21 mouse cellular contexts compared by ENCODE assay signal in the genomic region with DNA sequence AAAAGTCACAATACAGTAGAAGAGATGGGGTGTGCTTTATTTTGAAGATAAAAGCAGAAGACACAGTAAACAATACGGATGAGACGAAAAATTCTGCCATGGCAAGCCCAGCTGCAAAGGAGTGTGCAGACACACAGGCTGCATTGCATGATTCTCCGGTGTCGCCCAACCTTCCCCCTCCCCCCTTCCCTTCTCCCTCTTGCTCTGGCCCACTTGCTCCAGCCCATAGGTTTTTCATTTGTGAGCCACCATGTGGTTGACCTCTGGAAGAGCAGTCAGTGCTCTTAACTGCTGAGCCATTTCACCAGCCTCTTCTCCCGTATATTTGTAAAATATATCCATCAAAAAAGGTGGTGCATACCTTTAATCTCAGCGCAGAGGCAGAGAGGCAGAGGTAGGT. TPM values are rescaled to one million over a fixed set of nuclear protein-coding genes. Genes with fewer than 3 reads are reported as not detected.
A peak's percentile ranks its signal among the peaks of the same experiment; 100 is the strongest.
DNase-seq lines count a peak whose midpoint lies in the region; ATAC-seq and TF ChIP-seq lines count a peak whose summit lies in the region.
"Had no signal": no experiment of that assay in that cellular context is flagged by ENCODE, and none has a peak within 500 bp of the region (broad histone marks: within the 10 kb centered on the region; RNA-seq: fewer than 3 reads in every experiment).

No protein-coding gene starts in this region.

- WGBS in kidney, postnatal 0 days, result 42% methylated on average over 6 of the region's 6 CpGs
- 46% methylated on average over 6 of the region's 6 CpGs for WGBS in kidney, embryonic 16.5 days
- 49% methylated on average over 6 of the region's 6 CpGs for WGBS in liver, embryonic 12.5 days (ENCODE audit: insufficient replicate concordance)
- 68% methylated on average over 6 of the region's 6 CpGs for WGBS in limb, embryonic 10.5 days

- peak; percentile 58 for DNase-seq in kidney, postnatal 0 days (ENCODE audit: low spot score)
- DNase-seq in MN1 (ENCODE audit: low spot score), result peak; percentile 50
- no peak for DNase-seq in gastrocnemius, postnatal 10 days
- DNase-seq in cerebellum, adult 8-10 months, result no peak
- DNase-seq in limb, embryonic 10.5 days (ENCODE audit: low spot score), result no peak
- DNase-seq: adrenal gland, postnatal 25 days; cerebellum, adult 9-10 months; gastrocnemius, postnatal 36 days; kidney, adult 11 months; lung, adult 2 months; spleen, adult 18-20 months; thymus, postnatal 36 days had no signal

- no peak overlapping the region for H3K9ac ChIP-seq in kidney, postnatal 0 days (ENCODE audit: low read depth, low read length)
- no peak overlapping the region for H3K9ac ChIP-seq in kidney, embryonic 16.5 days (replicated peaks; ENCODE audit: low read length)
- no peak overlapping the region for H3K9ac ChIP-seq in liver, embryonic 12.5 days
- H3K9ac ChIP-seq: embryonic facial prominence, embryonic 12.5 days; heart, embryonic 13.5 days; stomach, embryonic 15.5 days had no signal

- peaks cover 8% of the 10 kb centered on the region for H3K4me1 ChIP-seq in kidney, postnatal 0 days (replicated peaks; ENCODE audit: insufficient read depth, low read length)
- H3K4me1 ChIP-seq in kidney, embryonic 16.5 days (ENCODE audit: insufficient read depth, low read length), result peaks cover 26% of the 10 kb centered on the region
- peaks cover 53% of the 10 kb centered on the region for H3K4me1 ChIP-seq in E14TG2a.4 (replicated peaks; ENCODE audit: low read depth, low read length)
- H3K4me1 ChIP-seq in liver, embryonic 12.5 days, result peaks cover 41% of the 10 kb centered on the region
- H3K4me1 ChIP-seq in limb, embryonic 10.5 days, result peaks cover 11% of the 10 kb centered on the region

- H3K9me3 ChIP-seq in kidney, postnatal 0 days (replicated peaks; ENCODE audit: low read length), result no peaks in the 10 kb centered on the region
- H3K9me3 ChIP-seq in kidney, embryonic 16.5 days (ENCODE audit: low read length), result no peaks in the 10 kb centered on the region
- no peaks in the 10 kb centered on the region for H3K9me3 ChIP-seq in E14TG2a.4 (ENCODE audit: low read length)
- H3K9me3 ChIP-seq in liver, embryonic 12.5 days (replicated peaks), result no peaks in the 10 kb centered on the region
- H3K9me3 ChIP-seq in limb, embryonic 10.5 days (replicated peaks), result no peaks in the 10 kb centered on the region
- H3K9me3 ChIP-seq: embryonic facial prominence, embryonic 12.5 days; heart, embryonic 13.5 days; stomach, embryonic 15.5 days had no signal

- H3K27me3 ChIP-seq in kidney, postnatal 0 days (ENCODE audit: insufficient read depth, low read length), result no peaks in the 10 kb centered on the region
- H3K27me3 ChIP-seq in kidney, embryonic 16.5 days (ENCODE audit: insufficient read depth, low read length), result no peaks in the 10 kb centered on the region
- H3K27me3 ChIP-seq in E14TG2a.4 (ENCODE audit: insufficient read depth, low read length), result no peaks in the 10 kb centered on the region
- no peaks in the 10 kb centered on the region for H3K27me3 ChIP-seq in liver, embryonic 12.5 days (replicated peaks)
- no peaks in the 10 kb centered on the region for H3K27me3 ChIP-seq in limb, embryonic 10.5 days (ENCODE audit: low read depth, poor library complexity, severe bottlenecking)
- H3K27me3 ChIP-seq: CH12.LX; embryonic facial prominence, embryonic 12.5 days; heart, embryonic 13.5 days; stomach, embryonic 15.5 days had no signal

- no peak for ATAC-seq in kidney, postnatal 0 days (replicated peaks; ENCODE audit: low FRiP score, low read depth)
- no peak for ATAC-seq in kidney, embryonic 16.5 days (ENCODE audit: low FRiP score, low TSS enrichment)
- no peak for ATAC-seq in liver, embryonic 12.5 days

- no peak overlapping the region for H3K27ac ChIP-seq in kidney, postnatal 0 days
- no peak overlapping the region for H3K27ac ChIP-seq in kidney, embryonic 16.5 days (ENCODE audit: low read length)
- no peak overlapping the region for H3K27ac ChIP-seq in liver, embryonic 12.5 days
- no peak overlapping the region for H3K27ac ChIP-seq in limb, embryonic 10.5 days
- H3K27ac ChIP-seq: embryonic facial prominence, embryonic 12.5 days; heart, embryonic 13.5 days; stomach, embryonic 15.5 days had no signal

- no peak overlapping the region for H3K4me3 ChIP-seq in kidney, postnatal 0 days (replicated peaks; ENCODE audit: low read depth, low read length)
- H3K4me3 ChIP-seq in kidney, embryonic 16.5 days (ENCODE audit: low read length), result no peak overlapping the region
- no peak overlapping the region for H3K4me3 ChIP-seq in E14TG2a.4 (replicated peaks; ENCODE audit: low read length)
- no peak overlapping the region for H3K4me3 ChIP-seq in liver, embryonic 12.5 days
- no peak overlapping the region for H3K4me3 ChIP-seq in limb, embryonic 10.5 days
- H3K4me3 ChIP-seq: embryonic facial prominence, embryonic 12.5 days; heart, embryonic 13.5 days; myocyte; stomach, embryonic 15.5 days had no signal

- peak; percentile 56; the same call in 1 of the 2 replicates for TF ChIP-seq CTCF in kidney, postnatal 0 days (IDR thresholded peaks at IDR 0.05; ENCODE audit: low read depth)
- peak; percentile 12 for TF ChIP-seq CTCF in E14TG2a.4 (conservative IDR thresholded peaks at IDR 0.05; ENCODE audit: low read length)

- H3K36me3 ChIP-seq in kidney, postnatal 0 days (ENCODE audit: insufficient read depth, low read length), result no peaks in the 10 kb centered on the region
- H3K36me3 ChIP-seq in kidney, embryonic 16.5 days (ENCODE audit: insufficient read depth, low read length), result no peaks in the 10 kb centered on the region
- H3K36me3 ChIP-seq in E14TG2a.4 (ENCODE audit: insufficient read depth, low read length), result peaks cover 53% of the 10 kb centered on the region
- peaks cover 20% of the 10 kb centered on the region for H3K36me3 ChIP-seq in liver, embryonic 12.5 days
- peaks cover 24% of the 10 kb centered on the region; the same call in 1 of the 2 replicates for H3K36me3 ChIP-seq in limb, embryonic 10.5 days
- H3K36me3 ChIP-seq: embryonic facial prominence, embryonic 12.5 days; stomach, embryonic 15.5 days had no signal

- H3K4me2 ChIP-seq in kidney, postnatal 0 days (ENCODE audit: low read length), result no peak overlapping the region
- no peak overlapping the region for H3K4me2 ChIP-seq in kidney, embryonic 16.5 days (replicated peaks; ENCODE audit: low read depth, low read length)
- H3K4me2 ChIP-seq in liver, embryonic 12.5 days, result peak overlapping the region; percentile 80
- H3K4me2 ChIP-seq: embryonic facial prominence, embryonic 12.5 days; heart, embryonic 13.5 days; stomach, embryonic 15.5 days had no signal

RNA-seq across cellular contexts. Expression of a gene that starts 3.3 kb away (rescaled TPM):
- polyA plus RNA-seq in kidney, postnatal 0 days (2015; fragmentation: Nextera tagmentation; extraction: Ambion mirVana), result 89.9 and 94.6 TPM in 2 replicates
- polyA plus RNA-seq in kidney, embryonic 16.5 days (2015; fragmentation: Nextera tagmentation; extraction: Ambion mirVana), result 126 and 128 TPM in 2 replicates
- polyA plus RNA-seq in liver, embryonic 12.5 days (2016; fragmentation: Nextera tagmentation; extraction: Ambion mirVana), result 99.4 and 104 TPM in 2 replicates
- 10 to 100 TPM; 77.6 to 85.0 TPM for total RNA-seq in gastrocnemius, postnatal 10 days (2021)
- polyA plus RNA-seq in limb, embryonic 10.5 days (2016; fragmentation: Nextera tagmentation; extraction: Ambion mirVana), result 107 and 112 TPM in 2 replicates

RNA-seq across cellular contexts. Expression of a gene that starts 37.6 kb away (rescaled TPM):
- polyA plus RNA-seq in kidney, postnatal 0 days (2015; fragmentation: Nextera tagmentation; extraction: Ambion mirVana), result 6.8 and 7.8 TPM in 2 replicates
- 6.5 and 7.8 TPM in 2 replicates for polyA plus RNA-seq in kidney, embryonic 16.5 days (2015; fragmentation: Nextera tagmentation; extraction: Ambion mirVana)
- polyA plus RNA-seq in liver, embryonic 12.5 days (2016; fragmentation: Nextera tagmentation; extraction: Ambion mirVana), result 2.1 and 3.2 TPM in 2 replicates
- not detected for total RNA-seq in gastrocnemius, postnatal 10 days (2021)
- polyA plus RNA-seq in limb, embryonic 10.5 days (2016; fragmentation: Nextera tagmentation; extraction: Ambion mirVana), result 6.3 and 6.5 TPM in 2 replicates
- total RNA-seq: adrenal gland, postnatal 25 days; gastrocnemius, postnatal 36 days; left cerebral cortex, adult 18-20 months had no signal

Comparison
In these comparisons a context has a peak if more than half of its experiments do, and no peak if none do; other contexts are left out.
1. DNase-seq: peak in kidney, postnatal 0 days (single experiment) and MN1 (single experiment); none in gastrocnemius, postnatal 10 days (single experiment), cerebellum, adult 8-10 months (single experiment) and limb, embryonic 10.5 days (single experiment).